Mouse (Mus musculus): Measurements from ENCODE around the gene Irf2bp1. TPM values are rescaled to one million over a fixed set of nuclear protein-coding genes. Genes with fewer than 3 reads are reported as not detected.

Irf2bp1 gene
- polyA plus RNA-seq (2016; fragmentation: Nextera tagmentation; extraction: Ambion mirVana) = 23.2 and 31.1 TPM in 2 replicates

- peak; percentile 93 for DNase-seq (ENCODE audit: low spot score)
- Histone ChIP-seq H3K9me3 (no peaks in the 10 kb centered on the region), H3K27ac (peak within 1 kb of the TSS; percentile 96), H3K27me3 (ENCODE audit: insufficient read depth, poor library complexity, severe bottlenecking) (no peaks in the 10 kb centered on the region), H3K36me3 (peaks cover 34% of the 10 kb centered on the region), H3K4me1 (replicated peaks) (peaks cover 83% of the 10 kb centered on the region), H3K4me3 (peak within 1 kb of the TSS; percentile 98)
- under 1% methylated on average over 90 of the region's 90 CpGs for WGBS
Observed at GRCm38 (mm10) chr7:19003902-19004630, at the start of gene Irf2bp1. Gene Irf2bp1, plus strand, starts transcription at chr7:19004044.

DNA sequence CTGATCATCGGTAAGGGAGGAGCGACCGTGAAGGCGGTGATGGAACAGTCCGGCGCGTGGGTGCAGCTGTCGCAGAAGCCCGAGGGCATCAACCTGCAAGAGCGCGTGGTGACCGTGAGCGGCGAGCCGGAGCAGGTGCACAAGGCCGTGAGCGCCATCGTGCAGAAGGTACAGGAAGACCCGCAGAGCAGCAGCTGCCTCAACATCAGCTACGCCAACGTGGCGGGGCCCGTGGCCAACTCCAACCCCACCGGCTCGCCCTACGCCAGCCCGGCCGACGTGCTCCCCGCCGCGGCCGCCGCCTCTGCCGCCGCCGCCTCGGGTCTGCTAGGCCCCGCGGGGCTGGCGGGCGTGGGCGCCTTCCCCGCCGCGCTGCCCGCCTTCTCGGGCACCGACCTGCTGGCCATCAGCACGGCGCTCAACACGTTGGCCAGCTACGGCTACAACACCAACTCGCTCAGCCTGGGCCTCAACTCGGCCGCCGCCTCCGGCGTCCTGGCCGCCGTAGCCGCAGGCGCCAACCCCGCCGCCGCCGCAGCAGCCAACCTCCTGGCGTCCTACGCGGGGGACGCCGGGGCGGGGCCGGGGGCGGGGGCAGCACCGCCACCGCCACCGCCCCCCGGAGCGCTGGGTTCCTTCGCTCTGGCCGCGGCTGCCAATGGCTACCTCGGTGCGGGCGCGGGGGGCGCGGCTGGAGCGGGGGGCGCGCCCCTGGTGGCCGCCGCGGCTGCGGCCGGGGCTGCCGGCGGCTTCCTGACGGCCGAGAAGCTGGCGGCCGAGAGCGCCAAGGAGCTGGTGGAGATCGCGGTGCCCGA is 46.1 kb upstream of the Irf2bp1 start:
- H3K27me3 ChIP-seq (ENCODE audit: insufficient read depth, poor library complexity, severe bottlenecking) = peaks cover 71% of the 10 kb centered on the region
- peaks cover 63% of the 10 kb centered on the region for H3K4me1 ChIP-seq (replicated peaks)
- under 1% methylated on average over 106 of the region's 107 CpGs for WGBS
- H3K27ac ChIP-seq = peak overlapping the region; percentile 85
- peak overlapping the region; percentile 62 for H3K4me3 ChIP-seq
- peaks cover 48% of the 10 kb centered on the region for H3K36me3 ChIP-seq
- peak; percentile 66 for DNase-seq (ENCODE audit: low spot score)
- no peaks in the 10 kb centered on the region for H3K9me3 ChIP-seq

- H3K27ac ChIP-seq = peak overlapping the region; percentile 85
- H3K4me1 ChIP-seq (replicated peaks) = peaks cover 69% of the 10 kb centered on the region
Observed at GRCm38 (mm10) chr7:18958384-18958766, 45.5 kb upstream of the Irf2bp1 start.

DNA sequence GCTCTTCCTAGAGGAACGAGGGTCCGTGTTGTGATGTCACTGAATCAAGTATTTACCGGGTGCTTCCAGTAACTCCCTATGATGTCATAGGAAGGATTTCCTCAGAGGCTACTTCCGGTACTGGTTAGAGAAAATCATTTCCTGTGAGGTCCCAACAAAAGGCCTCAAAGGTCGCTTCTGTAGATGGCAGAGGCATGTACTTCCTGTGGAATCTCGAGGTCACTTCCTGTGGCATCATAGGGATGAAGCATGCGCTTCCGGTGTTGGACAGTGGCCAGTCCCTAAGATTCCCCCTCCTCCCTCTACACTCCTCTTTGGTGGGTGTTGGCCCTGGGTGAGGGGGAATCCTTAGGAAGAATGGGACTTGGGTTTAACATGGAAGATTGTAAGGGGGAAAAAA is 44.4 kb upstream of the Irf2bp1 start:
- H3K4me1 ChIP-seq (replicated peaks) = peaks cover 80% of the 10 kb centered on the region
- 62% methylated on average over 8 of the region's 8 CpGs for WGBS
- no peaks in the 10 kb centered on the region for H3K9me3 ChIP-seq
- no peak overlapping the region for H3K4me3 ChIP-seq
- no peak for DNase-seq (ENCODE audit: low spot score)
- peaks cover 32% of the 10 kb centered on the region for H3K36me3 ChIP-seq
- no peak overlapping the region for H3K27ac ChIP-seq
- H3K27me3 ChIP-seq (ENCODE audit: insufficient read depth, poor library complexity, severe bottlenecking) = peaks cover 88% of the 10 kb centered on the region

More at GRCm38 (mm10) chr7:18958384-18958766, 45.5 kb upstream of the Irf2bp1 start:
- H3K4me3 ChIP-seq = peak overlapping the region; percentile 62
- H3K9me3 ChIP-seq = no peaks in the 10 kb centered on the region
- no peak for DNase-seq (ENCODE audit: low spot score)
- peaks cover 77% of the 10 kb centered on the region for H3K27me3 ChIP-seq (ENCODE audit: insufficient read depth, poor library complexity, severe bottlenecking)
- whole genome bisulfite sequencing = under 1% methylated on average over 21 of the region's 21 CpGs
- H3K36me3 ChIP-seq = peaks cover 42% of the 10 kb centered on the region

DNA sequence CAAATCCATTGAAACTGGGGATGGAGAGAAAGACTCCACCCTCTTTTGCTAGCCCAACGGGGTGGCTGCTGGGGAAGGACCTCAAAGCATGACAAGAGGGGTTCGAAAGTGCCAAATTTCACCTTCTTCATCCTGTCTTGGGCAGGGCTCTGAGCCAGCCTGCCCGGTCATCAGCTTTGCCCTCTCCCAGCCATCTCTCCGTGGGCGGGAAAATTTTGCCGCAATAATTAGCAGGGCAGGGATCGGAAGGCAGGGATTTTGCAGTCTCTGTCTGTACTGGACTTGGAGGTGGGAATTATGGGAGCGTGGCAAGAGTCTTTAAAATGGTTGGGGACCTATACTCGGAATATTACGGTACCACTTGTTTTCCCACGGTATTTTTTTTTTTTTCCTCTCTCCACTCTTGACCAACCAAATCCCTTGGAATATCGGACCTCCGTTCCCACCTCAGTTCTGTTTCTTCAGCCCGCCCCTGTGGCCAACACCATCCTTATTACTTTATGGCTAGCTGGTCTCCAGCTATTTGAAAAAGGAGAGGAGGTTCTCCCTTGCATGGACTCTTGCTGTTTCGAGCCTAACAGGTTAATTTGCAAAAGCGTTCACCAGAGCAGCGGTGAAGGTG is 41.6 kb upstream of the Irf2bp1 start:
- H3K4me3 ChIP-seq = peak overlapping the region; percentile 52
- no peaks in the 10 kb centered on the region for H3K9me3 ChIP-seq
- peaks cover 12% of the 10 kb centered on the region for H3K36me3 ChIP-seq
- peak; percentile 36 for DNase-seq (ENCODE audit: low spot score)
- H3K4me1 ChIP-seq (replicated peaks) = peaks cover 75% of the 10 kb centered on the region
- peak overlapping the region; percentile 13; the same call in 1 of the 2 replicates for H3K27ac ChIP-seq
- peaks cover 85% of the 10 kb centered on the region for H3K27me3 ChIP-seq (ENCODE audit: insufficient read depth, poor library complexity, severe bottlenecking)
- under 1% methylated on average over 17 of the region's 17 CpGs for WGBS

GRCm38 (mm10) chr7:18962795-18963194 is 41.0 kb upstream of the Irf2bp1 start:
- DNase-seq (ENCODE audit: low spot score) = peak; percentile 43
- Histone ChIP-seq H3K27me3 (ENCODE audit: insufficient read depth, poor library complexity, severe bottlenecking) (peaks cover 80% of the 10 kb centered on the region), H3K27ac (peak overlapping the region; percentile 13; the same call in 1 of the 2 replicates), H3K36me3 (peaks cover 8% of the 10 kb centered on the region), H3K4me3 (peak overlapping the region; percentile 52), H3K9me3 (no peaks in the 10 kb centered on the region), H3K4me1 (replicated peaks) (peaks cover 73% of the 10 kb centered on the region)
- 1% methylated on average over 20 of the region's 20 CpGs for WGBS

GRCm38 (mm10) chr7:18963294-18963843 is 40.5 kb upstream of the Irf2bp1 start:
- Histone ChIP-seq H3K4me3 (peak overlapping the region; percentile 52), H3K27me3 (ENCODE audit: insufficient read depth, poor library complexity, severe bottlenecking) (peaks cover 76% of the 10 kb centered on the region), H3K27ac (no peak overlapping the region), H3K4me1 (replicated peaks) (peaks cover 67% of the 10 kb centered on the region), H3K9me3 (no peaks in the 10 kb centered on the region), H3K36me3 (peaks cover 3% of the 10 kb centered on the region; the same call in 1 of the 2 replicates)
- 2% methylated on average over 19 of the region's 19 CpGs for WGBS
- no peak for DNase-seq (ENCODE audit: low spot score)

DNA sequence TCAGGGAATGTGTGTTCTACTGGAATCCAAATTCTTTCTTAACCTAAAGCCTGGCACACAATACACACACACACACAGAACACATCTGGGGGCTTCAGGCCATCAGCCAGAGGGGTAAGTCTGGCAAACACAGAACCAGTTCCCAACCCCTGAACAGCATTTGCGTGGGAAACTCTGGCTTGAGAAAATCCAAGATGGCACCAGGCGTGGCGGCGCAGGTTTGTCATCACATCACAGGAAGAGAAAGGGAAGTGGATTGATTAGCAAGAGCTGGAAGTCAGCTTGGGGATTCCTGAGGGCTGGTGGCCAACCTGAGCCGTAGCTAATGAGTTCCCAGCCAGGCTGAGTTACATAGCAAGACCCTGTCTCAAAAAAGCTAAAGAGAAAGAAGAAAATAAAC is 38.5 kb upstream of the Irf2bp1 start:
- Histone ChIP-seq H3K4me1 (replicated peaks) (peaks cover 52% of the 10 kb centered on the region), H3K27ac (no peak overlapping the region), H3K36me3 (no peaks in the 10 kb centered on the region), H3K27me3 (ENCODE audit: insufficient read depth, poor library complexity, severe bottlenecking) (peaks cover 61% of the 10 kb centered on the region), H3K4me3 (no peak overlapping the region), H3K9me3 (no peaks in the 10 kb centered on the region)
- WGBS = 80% methylated on average over 5 of the region's 5 CpGs
- DNase-seq (ENCODE audit: low spot score) = no peak

GRCm38 (mm10) chr7:18967603-18968002 is 36.2 kb upstream of the Irf2bp1 start:
- Histone ChIP-seq H3K9me3 (peaks cover 4% of the 10 kb centered on the region; the same call in 1 of the 2 replicates), H3K27ac (no peak overlapping the region), H3K27me3 (ENCODE audit: insufficient read depth, poor library complexity, severe bottlenecking) (peaks cover 38% of the 10 kb centered on the region), H3K4me3 (no peak overlapping the region), H3K36me3 (no peaks in the 10 kb centered on the region), H3K4me1 (replicated peaks) (peaks cover 29% of the 10 kb centered on the region)
- DNase-seq (ENCODE audit: low spot score) = no peak
- 10% methylated on average over 8 of the region's 8 CpGs for WGBS

DNA sequence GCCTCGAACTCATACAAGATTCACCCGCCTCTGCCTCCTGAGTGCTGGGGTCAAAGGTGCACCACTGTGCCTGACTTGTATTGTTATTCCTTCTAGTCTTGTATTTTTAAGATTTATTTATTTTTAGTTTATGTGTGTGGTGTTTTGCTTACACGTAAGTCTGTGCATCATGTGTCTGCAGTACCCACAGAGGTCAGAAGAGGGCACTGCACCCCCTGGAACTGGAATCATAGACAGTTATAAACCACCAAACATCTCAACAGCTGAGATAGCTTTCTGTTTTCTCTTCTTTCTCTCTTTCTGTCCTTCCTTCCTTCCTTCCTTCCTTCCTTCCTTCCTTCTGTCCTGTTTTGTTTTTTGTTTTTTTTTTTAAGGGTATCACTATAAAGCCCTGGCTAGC is 32.9 kb upstream of the Irf2bp1 start:
- WGBS = 86% methylated on average over 3 of the region's 3 CpGs

GRCm38 (mm10) chr7:18978381-18978780 is 25.5 kb upstream of the Irf2bp1 start:
- Histone ChIP-seq H3K9me3 (no peaks in the 10 kb centered on the region), H3K36me3 (no peaks in the 10 kb centered on the region), H3K4me1 (replicated peaks) (no peaks in the 10 kb centered on the region), H3K4me3 (no peak overlapping the region), H3K27me3 (ENCODE audit: insufficient read depth, poor library complexity, severe bottlenecking) (0 out of 2 replicates have a peak, but pooled peaks cover 4% of the 10 kb centered on the region), H3K27ac (no peak overlapping the region)
- DNase-seq (ENCODE audit: low spot score) = no peak
- 91% methylated on average over 9 of the region's 9 CpGs for WGBS

More for the DNA sequence above, 32.9 kb upstream of the Irf2bp1 start:
- H3K27me3 ChIP-seq (ENCODE audit: insufficient read depth, poor library complexity, severe bottlenecking) = peaks cover 10% of the 10 kb centered on the region; the same call in 1 of the 2 replicates
- no peak overlapping the region for H3K27ac ChIP-seq
- H3K4me1 ChIP-seq (replicated peaks) = peaks cover 6% of the 10 kb centered on the region; the same call in 1 of the 2 replicates
- peaks cover 4% of the 10 kb centered on the region; the same call in 1 of the 2 replicates for H3K9me3 ChIP-seq
- no peak overlapping the region for H3K4me3 ChIP-seq
- no peaks in the 10 kb centered on the region for H3K36me3 ChIP-seq
- no peak for DNase-seq (ENCODE audit: low spot score)

DNA sequence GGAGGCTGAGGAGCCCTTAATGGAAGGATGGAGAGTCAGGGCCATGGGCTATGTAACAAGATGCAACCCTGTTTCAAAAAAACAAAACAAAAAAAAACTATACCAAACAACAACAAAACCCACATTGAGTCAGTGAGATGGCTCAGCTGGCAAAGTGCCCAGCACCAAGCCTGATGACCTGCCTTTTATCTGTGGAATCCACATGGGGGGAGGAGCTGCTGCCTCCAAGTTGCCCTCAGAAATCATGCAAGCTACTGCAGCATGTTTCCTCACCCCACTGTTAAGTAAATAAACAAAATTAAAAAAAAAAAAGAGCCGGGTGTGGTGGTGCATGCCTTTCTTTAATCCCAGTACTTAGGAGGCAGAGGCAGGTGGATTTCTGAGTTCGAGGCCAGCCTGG is 17.3 kb upstream of the Irf2bp1 start:
- WGBS = 75% methylated on average over 2 of the region's 2 CpGs
- DNase-seq (ENCODE audit: low spot score) = no peak
- Histone ChIP-seq H3K4me1 (replicated peaks) (peaks cover 18% of the 10 kb centered on the region), H3K4me3 (no peak overlapping the region), H3K27ac (no peak overlapping the region), H3K36me3 (no peaks in the 10 kb centered on the region), H3K27me3 (ENCODE audit: insufficient read depth, poor library complexity, severe bottlenecking) (peaks cover 13% of the 10 kb centered on the region), H3K9me3 (no peaks in the 10 kb centered on the region)

All from hindbrain, embryonic 10.5 days (tissue).